Mouse (Mus musculus): Measurements from ENCODE around the gene Rtp1.

Rtp1 gene

GRCm38 (mm10) chr16:23428647-23429319, at the start of gene Rtp1:
Gene Rtp1, plus strand, starts transcription at chr16:23429133.
- no peak for DNase-seq (ENCODE audit: low spot score in 2 of 2)

- DNase-seq (ENCODE audit: low spot score in 2 of 2), result no peak
These were observed 49.2 kb upstream of the Rtp1 start for GRCm38 (mm10) chr16:23379536-23380230.

- DNase-seq (ENCODE audit: low spot score in 2 of 2), result no peak
These were observed 44.6 kb upstream of the Rtp1 start for GRCm38 (mm10) chr16:23384304-23384703.

DNA sequence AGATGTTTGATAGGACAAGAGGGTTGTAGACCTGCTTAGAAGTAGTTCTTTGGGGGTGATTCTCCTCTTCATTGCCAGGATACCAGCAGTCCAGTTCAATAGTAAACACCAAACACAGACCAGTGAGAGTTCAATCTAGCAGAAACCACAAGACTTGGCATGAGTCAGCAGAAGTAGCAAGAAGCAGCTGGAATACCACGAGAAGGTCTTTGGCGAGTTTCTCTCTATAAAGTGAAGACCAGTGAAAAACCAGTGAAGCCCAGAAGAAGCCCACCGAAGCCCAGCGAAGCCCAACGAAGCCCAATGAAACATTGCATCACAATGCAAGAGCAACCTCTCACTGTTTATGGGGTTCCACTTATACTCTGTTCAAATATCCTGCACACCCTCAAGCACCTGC, 31.0 kb upstream of the Rtp1 start:
- DNase-seq (ENCODE audit: low spot score in 2 of 2), result no peak

DNA sequence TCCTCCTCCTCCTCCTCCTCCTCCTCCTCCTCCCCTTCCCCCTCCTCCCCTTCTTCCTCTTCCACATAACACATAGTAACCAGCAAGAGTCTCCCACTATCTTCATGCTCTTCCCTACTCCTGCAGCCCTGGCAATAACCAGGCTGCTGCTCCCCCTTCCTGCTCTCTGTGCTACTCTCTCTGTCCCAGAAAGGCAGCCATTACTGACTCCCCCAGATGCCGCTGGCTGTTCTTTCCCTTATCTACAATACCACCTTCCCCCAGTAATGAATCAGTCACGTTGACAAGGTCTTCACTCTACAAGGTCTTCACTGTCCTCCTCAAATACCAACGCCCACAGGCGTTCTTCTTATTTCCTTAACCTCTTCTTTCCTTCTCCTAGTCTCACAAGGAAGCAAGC, 27.5 kb upstream of the Rtp1 start:
- DNase-seq (ENCODE audit: low spot score in 2 of 2), result no peak

GRCm38 (mm10) chr16:23401959-23402358, 27.0 kb upstream of the Rtp1 start:
- no peak for DNase-seq (ENCODE audit: low spot score in 2 of 2)

DNA sequence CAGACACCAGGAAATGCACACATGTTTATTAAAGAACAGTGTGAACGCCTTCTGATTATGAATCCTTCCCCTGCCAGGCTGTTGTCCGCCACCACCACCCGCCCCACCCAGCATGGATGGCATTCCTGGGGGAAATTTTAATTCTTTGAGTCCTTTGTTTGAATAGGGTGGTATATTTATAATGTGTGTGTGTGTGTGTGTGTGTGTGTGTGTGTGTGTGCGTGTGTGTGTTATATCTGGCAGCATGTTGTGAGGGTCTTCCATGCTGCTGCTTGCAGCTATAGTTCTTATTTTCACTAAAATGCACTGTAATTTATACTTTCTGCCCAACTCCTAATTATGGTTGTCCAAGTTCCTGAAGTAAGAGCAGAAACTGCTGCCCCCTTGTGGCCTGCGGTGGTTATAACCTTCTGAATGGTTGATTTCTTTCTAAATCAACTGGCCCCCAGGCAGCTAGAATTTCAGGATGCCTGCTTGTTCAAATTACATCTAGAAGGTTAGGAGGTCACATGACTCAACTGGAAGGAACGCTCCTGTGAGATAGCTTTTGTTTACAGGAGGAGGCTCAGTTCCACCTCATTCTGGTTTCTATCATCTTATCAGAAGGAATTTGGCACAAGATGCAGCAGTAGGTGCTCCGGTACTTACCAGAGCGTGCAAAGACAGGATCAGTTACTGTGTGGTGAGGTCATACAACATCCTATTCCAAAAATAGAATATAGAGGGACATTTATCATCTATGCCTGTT, 25.8 kb upstream of the Rtp1 start:
- peak; percentile 12 to 69 for DNase-seq (ENCODE audit: low spot score in 2 of 2)

- DNase-seq (ENCODE audit: low spot score in 2 of 2), result no peak
These were observed 16.0 kb upstream of the Rtp1 start for GRCm38 (mm10) chr16:23412930-23413329.

DNA sequence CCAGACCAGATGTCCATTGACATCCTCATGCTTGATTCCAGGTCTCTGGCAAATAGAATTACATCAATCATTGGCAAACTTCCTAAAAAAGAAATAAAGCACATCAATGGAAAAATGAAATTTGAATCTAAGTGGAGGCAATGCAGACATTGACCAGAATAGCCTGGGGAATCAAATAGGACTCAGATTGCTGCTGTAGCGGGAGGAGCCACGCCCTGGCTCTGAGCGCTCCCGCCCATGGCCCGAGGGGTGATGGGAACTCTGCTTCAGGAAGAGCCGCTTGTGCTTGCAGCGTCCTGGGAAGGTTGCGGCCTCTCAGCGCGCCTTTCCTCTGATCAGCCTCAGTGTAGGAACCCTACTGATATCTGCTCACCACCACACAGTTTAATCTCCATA, 12.7 kb upstream of the Rtp1 start:
- DNase-seq (ENCODE audit: low spot score in 2 of 2), result no peak

DNA sequence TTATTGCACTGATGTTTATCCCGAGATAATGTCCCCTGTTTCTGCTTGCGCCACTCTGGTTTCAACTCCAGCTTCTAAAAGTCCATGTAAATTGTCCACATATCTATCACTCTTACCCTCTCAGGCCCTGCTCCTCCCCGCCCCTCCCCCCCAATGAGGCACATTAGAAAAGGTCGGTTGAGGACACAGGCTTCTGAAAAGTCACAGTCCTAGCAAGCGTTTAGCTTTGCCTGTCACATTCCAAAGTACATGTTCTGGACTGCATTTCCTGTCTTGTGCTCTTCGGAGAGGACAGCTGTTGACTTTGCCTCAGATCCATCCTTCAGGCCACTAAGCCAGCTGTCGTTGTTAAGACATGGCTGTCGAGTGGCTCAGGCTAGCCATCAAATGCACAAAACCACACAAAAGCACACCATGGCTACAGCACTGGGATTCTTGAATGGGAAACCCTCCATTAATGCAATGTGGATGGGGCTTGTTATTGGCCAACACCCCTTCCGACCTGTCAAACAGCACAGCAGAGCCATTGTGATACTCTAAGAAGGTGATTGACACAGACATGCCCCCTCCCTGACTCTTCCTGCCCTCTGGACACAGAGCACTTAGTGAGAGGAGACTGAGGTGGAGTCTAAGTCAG, 12.2 kb upstream of the Rtp1 start:
- DNase-seq (ENCODE audit: low spot score in 2 of 2), result no peak

DNA sequence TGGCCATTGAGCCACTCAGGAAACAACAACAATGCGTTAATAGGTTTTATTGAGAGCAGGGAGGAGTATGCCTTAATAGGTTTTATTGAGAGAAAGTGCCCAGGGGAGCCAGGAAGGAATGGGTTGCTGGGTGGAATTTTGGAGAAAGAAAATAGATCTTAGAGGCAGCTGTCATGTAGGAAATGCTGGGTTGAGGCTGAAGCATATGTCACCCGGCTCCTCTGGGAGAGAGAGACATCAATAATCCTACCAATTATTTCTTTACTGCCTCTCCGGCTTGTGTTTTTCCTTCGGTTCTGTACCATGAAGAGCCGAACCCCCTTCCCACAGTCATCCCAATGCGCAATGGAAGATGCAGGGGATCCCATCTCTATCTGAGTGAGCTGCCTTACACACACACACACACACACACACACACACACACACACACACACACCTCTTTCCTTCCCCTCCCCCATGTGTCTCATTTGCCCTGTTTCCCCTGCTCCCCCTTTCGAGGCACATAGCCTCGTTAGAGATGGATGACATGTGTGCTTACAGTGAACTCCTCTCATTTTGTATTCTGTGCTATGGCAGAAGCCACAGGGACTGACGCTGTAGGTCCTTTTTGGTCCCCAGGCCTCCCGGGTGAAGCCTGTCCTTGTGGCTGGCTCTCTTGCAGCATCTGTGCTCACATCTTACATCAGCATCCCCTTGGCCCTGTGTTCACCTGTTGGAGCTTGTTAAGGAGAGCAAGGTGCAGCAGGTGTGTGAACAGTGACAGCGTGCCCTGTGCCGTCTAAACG, 11.3 kb upstream of the Rtp1 start:
- DNase-seq (ENCODE audit: low spot score in 2 of 2), result no peak

- no peak for DNase-seq (ENCODE audit: low spot score in 2 of 2)
These were observed 9.3 kb upstream of the Rtp1 start for GRCm38 (mm10) chr16:23419565-23420085.

DNA sequence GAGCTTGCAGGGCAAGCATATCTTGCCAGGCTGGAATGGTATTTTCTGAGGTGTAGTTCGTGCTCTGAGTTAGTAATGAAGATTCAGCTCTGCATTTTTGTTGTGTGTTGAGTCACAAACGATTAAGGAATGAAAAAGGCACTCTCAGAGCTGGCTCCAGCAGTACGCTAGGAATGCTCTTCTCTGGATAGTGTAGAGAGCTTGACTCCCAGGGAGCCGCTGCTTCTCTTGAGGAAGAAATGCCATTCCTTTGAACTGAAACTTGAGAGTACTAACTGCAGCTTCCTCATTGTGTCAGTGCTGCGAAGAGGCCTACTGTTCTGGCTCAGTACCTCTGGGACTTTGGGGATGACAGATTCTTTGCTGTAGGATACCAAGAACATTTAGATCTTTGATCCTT, 5.1 kb upstream of the Rtp1 start:
- DNase-seq (ENCODE audit: low spot score in 2 of 2), result no peak

DNA sequence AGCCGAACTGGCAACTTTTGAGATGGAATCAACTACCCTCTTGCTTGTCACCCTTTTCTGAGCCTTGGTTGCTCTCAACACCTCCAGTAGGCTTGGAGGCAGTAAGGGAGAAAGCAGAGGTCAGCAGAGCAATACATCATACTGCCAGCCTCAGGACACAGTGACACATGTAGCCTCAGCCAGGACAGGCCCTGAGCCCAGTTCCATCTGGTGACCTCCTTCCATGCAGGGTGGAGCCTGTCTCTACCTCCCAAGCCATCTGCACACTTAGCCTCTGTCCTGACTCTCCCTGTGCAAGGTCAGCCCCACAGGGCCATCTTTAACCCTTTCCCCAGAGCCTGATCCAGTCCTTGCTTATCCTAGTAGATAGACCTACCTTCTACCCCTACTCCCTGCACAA, 1.2 kb upstream of the Rtp1 start:
- no peak for DNase-seq (ENCODE audit: low spot score in 2 of 2)

DNA sequence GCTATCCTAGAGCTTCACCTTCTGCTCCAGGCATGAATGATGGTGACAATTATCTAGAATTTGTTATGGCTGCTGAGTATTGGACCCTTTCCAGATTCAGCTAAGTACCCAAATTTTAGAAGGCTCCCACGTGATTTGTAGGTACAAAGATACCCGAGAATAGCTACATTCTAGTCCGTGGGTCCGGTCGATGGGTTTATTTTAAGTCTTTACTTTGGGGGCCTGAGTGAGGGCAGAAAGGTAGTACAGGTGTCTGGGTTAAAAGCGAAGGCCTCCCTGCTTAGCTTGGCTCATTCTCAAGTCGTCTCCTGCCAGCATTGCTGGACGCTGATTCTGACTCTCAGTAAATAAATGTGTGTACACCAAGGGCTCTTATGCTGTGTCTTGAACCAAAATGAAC, 1.1 kb downstream of the Rtp1 start:
- DNase-seq (ENCODE audit: low spot score in 2 of 2), result no peak

DNA sequence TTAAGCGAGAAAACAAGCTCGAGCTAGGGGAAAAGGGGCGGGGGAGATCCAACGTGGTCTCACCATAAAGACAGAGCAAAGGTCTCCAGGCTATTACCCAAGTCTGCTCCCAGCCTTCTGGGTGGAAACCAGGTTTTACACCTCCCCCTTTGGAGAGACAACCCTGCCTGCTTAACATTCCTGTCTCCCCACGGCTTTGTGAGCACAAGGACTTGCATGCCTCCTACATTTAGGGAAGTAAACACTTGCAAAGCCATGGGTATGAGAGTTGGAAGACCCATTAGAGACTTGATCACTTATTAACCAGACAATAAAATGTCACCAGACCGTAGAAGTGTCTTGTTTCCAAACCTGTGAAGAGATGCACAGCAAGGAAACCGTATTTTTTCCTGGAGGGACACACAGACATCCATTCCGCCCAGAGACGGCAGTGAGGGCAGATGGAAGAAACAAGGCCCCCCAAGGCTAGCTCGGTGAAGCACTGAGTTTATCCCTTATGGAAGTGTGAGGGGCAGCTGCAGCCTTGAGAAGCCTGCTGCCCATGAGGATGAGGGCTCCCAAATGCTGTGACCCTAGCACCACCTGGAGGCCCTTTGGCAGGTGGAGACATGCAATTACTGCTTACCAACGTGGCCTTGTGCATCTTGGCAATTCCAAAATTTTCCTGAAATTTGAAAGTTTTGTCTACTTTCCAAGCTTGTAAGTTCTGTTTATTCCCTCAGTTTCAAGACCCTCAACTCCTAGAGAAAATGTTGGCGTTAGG, 8.7 kb downstream of the Rtp1 start:
- no peak for DNase-seq (ENCODE audit: low spot score in 2 of 2)

GRCm38 (mm10) chr16:23444231-23444630, 15.3 kb downstream of the Rtp1 start:
- DNase-seq (ENCODE audit: low spot score in 2 of 2), result no peak

GRCm38 (mm10) chr16:23449946-23450345, 21.0 kb downstream of the Rtp1 start:
- no peak for DNase-seq (ENCODE audit: low spot score in 2 of 2)

DNA sequence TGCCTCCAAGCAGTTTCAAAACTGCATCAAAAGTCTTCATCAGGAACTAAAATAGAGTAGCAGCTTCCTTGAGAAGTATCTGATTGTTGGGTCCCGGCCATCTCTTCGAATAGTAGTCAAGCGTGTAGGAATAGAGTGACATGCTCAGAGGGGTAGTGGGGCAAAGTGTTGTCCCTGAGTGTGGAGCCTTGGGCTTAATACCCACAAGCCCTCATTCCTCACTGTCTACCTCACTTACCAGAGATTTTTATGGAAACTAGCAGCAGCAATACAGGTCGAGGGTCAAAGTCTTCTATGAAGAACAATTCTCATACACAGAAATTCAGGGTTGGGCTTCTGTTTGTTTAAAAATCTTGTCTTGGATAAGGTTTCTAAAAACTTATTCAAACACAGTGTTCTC, 21.9 kb downstream of the Rtp1 start:
- DNase-seq (ENCODE audit: low spot score in 2 of 2), result no peak

GRCm38 (mm10) chr16:23452476-23452875, 23.5 kb downstream of the Rtp1 start:
- DNase-seq (ENCODE audit: low spot score in 2 of 2), result peak in 1 of 2 experiments; percentile 14

DNA sequence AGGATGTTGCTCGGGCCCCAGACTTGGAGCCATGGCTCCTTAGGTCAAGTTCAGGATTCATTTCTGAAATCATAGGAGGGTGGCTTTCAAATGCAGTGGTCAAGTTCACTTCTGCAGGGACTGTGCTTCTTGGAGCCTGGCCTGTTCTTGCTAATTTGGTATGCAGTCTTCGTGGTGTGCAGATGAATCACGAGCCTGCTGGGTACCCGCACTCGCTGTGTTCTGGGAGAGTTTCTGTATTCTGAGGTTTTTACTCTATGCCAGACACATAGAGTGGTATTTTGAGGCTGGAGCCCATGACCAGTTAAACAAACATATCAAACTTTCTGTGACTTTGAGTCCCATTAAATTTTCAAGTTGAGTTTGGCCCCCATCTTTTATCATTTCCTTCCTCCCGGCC, 25.4 kb downstream of the Rtp1 start:
- DNase-seq (ENCODE audit: low spot score in 2 of 2), result no peak

Data from natural killer cell, adult 2 months (primary cell).